Mouse (Mus musculus) lung, adult 2 months (tissue): Measurements from ENCODE around the gene Rras2.

Experiments
- CTCF ChIP-seq: fragments of 200-500 bp; IDR thresholded peaks from 2 replicates; pipeline ENCODE4 v1.5.1; 2011; ENCODE audit warnings: mild to moderate bottlenecking, low read length, control low read depth; ENCODE audit not compliant: insufficient read depth
- POLR2A ChIP-seq: fragments of 200-500 bp; IDR thresholded peaks from 2 replicates; pipeline ENCODE4 v1.6.1; 2011; ENCODE audit warnings: low read depth, mild to moderate bottlenecking, control low read depth, low read length, borderline replicate concordance; ENCODE audit errors: extremely low read depth

DNA sequence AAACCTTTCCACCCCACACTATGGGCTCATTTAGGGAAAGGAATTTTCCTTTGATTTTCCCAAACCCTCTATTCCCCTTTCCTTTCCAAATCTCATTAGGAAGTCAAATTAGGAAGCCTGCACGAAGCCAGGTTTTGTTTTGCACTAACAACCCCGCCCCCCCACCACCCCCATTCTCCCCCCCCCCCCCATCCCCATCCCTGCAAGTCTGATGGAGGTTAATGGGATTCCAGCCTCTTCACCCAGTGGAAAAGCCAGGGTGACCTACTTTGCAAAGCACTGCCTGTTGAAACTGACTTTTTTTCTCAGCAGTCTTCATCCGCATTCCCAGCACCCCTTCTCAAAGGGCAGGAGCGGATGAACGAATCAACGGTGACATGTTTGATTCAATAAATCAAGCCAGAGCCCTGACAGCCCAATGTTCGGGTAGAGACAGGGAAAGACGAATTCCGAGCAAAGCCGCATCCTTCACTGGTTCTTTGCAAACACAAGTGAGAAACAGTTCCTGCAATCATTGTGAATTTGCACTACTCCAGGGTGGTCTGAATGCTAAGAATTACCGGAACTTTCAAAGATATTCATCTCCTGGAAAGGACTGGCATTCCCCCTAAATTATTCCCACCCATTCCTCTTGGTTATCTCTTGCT is 97.4 kb downstream of the Rras2 start:
- TF ChIP-seq CTCF (no peak), POLR2A (no peak)
